Mouse (Mus musculus) ES-Bruce4 (cell line): ENCODE measurements around the gene Mid1. TPM values are rescaled to one million over a fixed set of nuclear protein-coding genes. Genes with fewer than 3 reads are reported as not detected.
A peak's percentile ranks its signal among the peaks of the same experiment; 100 is the strongest.
"Not testable (repeated sequence)": the region's sequence is repeated elsewhere in the genome, so short reads cannot be mapped to it uniquely, and the experiment has no call there.

Experiments used
- H3K27ac ChIP-seq: 2 replicates; pipeline ENCODE4 v1.5.1; 2012; ENCODE audit warnings: low read length, inconsistent platforms; ENCODE audit not compliant: insufficient read depth
- H3K27me3 ChIP-seq: 2 replicates; pipeline ENCODE4 v1.6.1; 2012; ENCODE audit warnings: mild to moderate bottlenecking, low read length, inconsistent platforms; ENCODE audit not compliant: control insufficient read depth, poor library complexity, insufficient read depth, severe bottlenecking
- H3K36me3 ChIP-seq: 2 replicates; pipeline ENCODE4 v1.6.1; 2012; ENCODE audit warnings: inconsistent platforms, mild to moderate bottlenecking, low read length, moderate library complexity; ENCODE audit not compliant: control insufficient read depth, poor library complexity, insufficient read depth, severe bottlenecking
- H3K4me1 ChIP-seq: one replicate; pipeline ENCODE4 v1.8.1; 2011; ENCODE audit warnings: low read length; ENCODE audit not compliant: control insufficient read depth, insufficient read depth
- H3K4me3 ChIP-seq: 2 replicates; pipeline ENCODE4 v1.5.1; 2011; ENCODE audit warnings: low read depth, mild to moderate bottlenecking, low read length
- H3K9ac ChIP-seq: 2 replicates; pipeline ENCODE4 v1.6.1; 2012; ENCODE audit warnings: low read depth, mild to moderate bottlenecking, inconsistent platforms; ENCODE audit not compliant: poor library complexity, severe bottlenecking
- H3K9me3 ChIP-seq: replicated peaks from 2 replicates; pipeline ENCODE4 v1.6.1; 2012; ENCODE audit warnings: mild to moderate bottlenecking, low read length, inconsistent platforms; ENCODE audit not compliant: control insufficient read depth, poor library complexity, insufficient read depth, severe bottlenecking
- polyA plus RNA-seq: library from polyadenylated mRNA; stranded (reverse); fragments of >200 nt; gene quantifications from 2 replicates; pipeline ENCODE4 v1.2.4, GENCODE M21; 2011; ENCODE audit warnings: low read depth; ENCODE audit not compliant: missing spikeins, insufficient read depth, insufficient read length

Mid1 gene
- polyA plus RNA-seq, 1 experiment: 125 TPM

DNA sequence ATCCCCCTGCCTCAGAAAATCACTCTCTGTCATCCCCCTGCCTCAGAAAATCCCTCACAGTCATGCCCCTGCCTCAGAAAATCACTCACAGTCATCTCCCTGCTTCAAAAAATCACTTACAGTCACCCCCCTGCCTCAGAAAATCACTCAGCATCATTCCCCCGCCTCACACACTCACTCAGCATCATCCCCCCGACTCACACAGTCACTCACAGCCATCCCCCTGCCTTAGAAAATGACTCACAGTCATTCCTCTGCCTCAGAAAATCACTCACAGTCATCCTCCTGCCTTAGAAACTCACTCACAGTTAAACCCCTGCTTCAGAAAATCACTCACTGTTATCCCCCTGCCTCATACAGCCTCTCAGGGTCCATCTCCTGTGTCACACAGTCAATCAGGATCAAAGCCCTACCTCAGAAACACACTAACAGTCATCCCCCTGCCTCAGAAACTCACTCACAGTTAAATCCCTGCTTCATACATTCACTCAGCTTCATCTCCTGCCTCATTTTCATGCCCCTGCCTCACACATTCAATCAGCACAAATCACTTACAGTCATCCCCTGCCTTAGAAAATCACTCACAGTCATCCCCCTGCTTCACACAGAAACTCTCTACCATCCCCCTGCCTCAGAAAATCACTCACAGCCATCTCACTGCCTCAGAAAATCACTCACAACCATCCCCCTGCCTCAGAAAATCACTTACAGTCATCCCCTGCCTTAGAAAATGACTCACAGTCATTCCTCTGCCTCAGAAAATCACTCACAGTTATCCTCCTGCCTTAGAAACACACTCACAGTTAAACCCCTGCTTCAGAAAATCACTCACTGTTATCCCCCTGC is 310.1 kb downstream of the Mid1 start:
- not testable (repeated sequence) for H3K4me3 ChIP-seq, H3K27ac ChIP-seq, H3K36me3 ChIP-seq, H3K9me3 ChIP-seq, H3K9ac ChIP-seq
- peaks cover 14% of the 10 kb centered on the region for H3K4me1 ChIP-seq
- H3K27me3 ChIP-seq: peaks cover 13% of the 10 kb centered on the region

DNA sequence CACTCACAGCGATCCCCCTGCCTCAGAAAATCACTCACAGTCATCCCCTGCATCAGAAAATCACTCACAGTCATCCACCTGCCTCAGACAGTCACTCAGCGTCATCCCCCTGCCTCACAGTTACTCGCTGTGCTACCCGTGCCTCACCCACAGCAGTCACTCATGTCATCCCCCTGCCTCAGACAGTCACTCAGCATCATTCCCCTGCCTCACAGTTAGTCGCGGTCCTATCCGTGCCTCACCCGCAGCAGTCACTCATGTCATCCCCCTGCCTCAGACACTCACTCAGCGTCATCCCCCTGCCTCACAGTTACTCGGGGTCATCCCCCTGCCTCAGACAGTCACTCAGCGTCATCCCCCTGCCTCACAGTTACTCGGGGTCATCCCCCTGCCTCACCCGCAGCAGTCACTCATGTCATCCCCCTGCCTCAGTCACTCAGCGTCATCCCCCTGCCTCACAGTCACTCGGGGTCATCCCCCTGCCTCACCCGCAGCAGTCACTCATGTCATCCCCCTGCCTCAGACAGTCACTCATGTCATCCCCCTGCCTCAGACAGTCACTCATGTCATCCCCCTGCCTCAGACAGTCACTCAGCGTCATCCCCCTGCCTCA is 311.0 kb downstream of the Mid1 start:
- H3K27me3 ChIP-seq: peaks cover 13% of the 10 kb centered on the region
- not testable (repeated sequence) for H3K9me3 ChIP-seq

DNA sequence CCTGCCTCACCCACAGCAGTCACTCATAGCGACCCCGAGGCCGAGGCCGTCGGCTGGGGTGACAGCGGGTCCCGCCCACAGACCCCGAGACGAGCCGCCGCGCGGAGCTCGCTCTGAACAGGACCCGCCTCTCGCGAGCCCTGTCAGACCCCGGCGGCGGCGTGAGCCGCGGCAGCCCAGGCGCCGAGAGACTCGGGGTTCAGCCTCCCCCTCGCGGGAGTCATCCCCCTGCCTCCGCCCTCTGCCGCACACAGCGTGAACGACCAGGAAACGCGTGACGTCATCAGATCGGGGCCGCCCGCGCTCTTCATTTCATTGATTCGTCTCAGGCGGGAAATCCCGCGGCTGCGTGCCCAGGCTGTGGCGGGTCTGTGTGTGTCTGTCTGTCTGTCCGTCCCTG is 311.9 kb downstream of the Mid1 start:
- Histone ChIP-seq H3K27me3 (peaks cover 13% of the 10 kb centered on the region), H3K4me3 (peak overlapping the region; percentile 21), H3K9ac (peak overlapping the region; percentile 16), H3K4me1 (peaks cover 12% of the 10 kb centered on the region)
- not testable (repeated sequence) for H3K27ac ChIP-seq, H3K9me3 ChIP-seq, H3K36me3 ChIP-seq

More for the DNA sequence above, 311.0 kb downstream of the Mid1 start:
- not testable (repeated sequence) for H3K36me3 ChIP-seq, H3K27ac ChIP-seq, H3K9ac ChIP-seq, H3K4me3 ChIP-seq
- peaks cover 14% of the 10 kb centered on the region for H3K4me1 ChIP-seq

DNA sequence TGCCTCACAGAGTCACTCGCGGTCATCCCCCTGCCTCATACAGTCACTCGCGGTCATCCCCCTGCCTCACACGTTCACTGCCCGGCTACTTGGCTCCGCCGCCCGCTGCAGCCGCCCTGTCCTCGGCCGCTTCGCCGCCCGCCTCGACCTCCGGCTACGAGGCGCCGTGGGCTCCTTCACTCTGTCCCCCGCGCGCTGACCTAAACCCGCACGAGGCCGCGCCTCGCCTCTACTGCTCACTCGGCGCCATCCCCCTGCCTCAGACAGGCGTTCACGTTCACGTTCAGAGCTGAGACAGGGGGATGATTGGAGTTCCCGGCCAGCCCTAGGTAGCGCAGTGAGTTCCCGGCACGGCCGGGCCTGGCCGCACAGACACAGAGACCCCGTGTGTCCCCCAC is 312.5 kb downstream of the Mid1 start:
- peaks cover 11% of the 10 kb centered on the region for H3K4me1 ChIP-seq
- H3K9me3 ChIP-seq, H3K36me3 ChIP-seq, H3K27ac ChIP-seq: not testable (repeated sequence)
- peaks cover 13% of the 10 kb centered on the region for H3K27me3 ChIP-seq
- H3K4me3 ChIP-seq: peak overlapping the region; percentile 21
- H3K9ac ChIP-seq: peak overlapping the region; percentile 16

DNA sequence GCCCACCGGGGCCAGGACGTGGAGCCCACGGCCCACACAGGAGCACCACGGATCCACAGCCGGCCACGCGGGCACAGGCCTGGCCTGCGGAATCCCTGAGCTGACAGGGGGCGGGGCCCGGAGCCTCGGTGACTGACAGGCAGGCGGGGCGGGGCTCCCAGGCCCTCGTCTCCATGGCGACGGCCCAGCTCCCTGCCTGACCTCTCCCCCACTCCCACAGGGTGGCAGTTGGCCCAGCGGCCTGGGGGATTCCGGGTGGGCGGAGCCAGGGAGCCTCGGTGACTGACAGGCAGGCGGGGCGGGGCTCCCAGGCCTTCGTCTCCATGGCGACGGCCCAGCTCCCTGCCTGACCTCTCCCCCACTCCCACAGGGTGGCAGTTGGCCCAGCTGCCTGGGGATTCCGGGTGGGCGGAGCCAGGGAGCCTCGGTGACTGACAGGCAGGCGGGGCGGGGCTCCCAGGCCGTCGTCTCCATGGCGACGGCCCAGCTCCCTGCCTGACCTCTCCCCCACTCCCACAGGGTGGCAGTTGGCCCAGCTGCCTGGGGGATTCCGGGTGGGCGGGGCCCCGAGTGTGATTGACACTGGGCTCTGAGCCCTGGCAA is 313.0 kb downstream of the Mid1 start:
- Histone ChIP-seq H3K9ac (peak overlapping the region; percentile 16), H3K4me3 (peak overlapping the region; percentile 21), H3K4me1 (peaks cover 11% of the 10 kb centered on the region), H3K27me3 (peaks cover 13% of the 10 kb centered on the region)
- H3K9me3 ChIP-seq, H3K36me3 ChIP-seq, H3K27ac ChIP-seq: not testable (repeated sequence)

DNA sequence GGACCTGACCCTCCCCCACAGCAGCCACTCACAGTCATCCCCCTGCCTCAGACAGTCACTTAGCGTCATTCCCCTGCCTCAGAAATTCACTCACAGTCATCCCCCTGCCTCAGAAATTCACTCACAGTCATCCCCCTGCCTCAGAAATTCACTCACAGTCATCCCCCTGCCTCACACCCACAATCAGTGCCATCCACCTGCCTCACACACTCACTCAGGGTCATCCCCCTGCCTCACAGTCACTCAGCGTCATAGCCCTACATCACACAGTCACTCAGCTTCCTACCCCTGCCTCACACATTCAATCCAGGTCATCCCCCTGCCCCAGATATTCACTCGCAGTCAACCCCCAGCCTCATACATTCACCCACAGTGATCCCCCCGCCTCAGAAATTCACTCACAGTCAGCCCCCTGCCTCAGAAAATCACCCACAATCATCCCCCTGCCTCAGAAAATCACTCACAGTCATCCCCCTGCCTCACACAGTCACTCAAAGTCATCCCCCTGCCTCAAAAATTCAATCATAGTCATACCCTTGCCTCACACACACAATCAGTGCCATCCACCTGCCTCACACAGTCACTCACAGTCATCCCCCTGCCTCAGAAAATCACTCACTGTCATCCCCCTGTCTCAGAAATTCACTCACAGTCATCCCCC is 313.7 kb downstream of the Mid1 start:
- not testable (repeated sequence) for H3K36me3 ChIP-seq, H3K9me3 ChIP-seq, H3K9ac ChIP-seq
- Histone ChIP-seq H3K4me1 (peaks cover 10% of the 10 kb centered on the region), H3K27ac (peak overlapping the region; percentile 92), H3K4me3 (peak overlapping the region; percentile 8), H3K27me3 (peaks cover 13% of the 10 kb centered on the region)

DNA sequence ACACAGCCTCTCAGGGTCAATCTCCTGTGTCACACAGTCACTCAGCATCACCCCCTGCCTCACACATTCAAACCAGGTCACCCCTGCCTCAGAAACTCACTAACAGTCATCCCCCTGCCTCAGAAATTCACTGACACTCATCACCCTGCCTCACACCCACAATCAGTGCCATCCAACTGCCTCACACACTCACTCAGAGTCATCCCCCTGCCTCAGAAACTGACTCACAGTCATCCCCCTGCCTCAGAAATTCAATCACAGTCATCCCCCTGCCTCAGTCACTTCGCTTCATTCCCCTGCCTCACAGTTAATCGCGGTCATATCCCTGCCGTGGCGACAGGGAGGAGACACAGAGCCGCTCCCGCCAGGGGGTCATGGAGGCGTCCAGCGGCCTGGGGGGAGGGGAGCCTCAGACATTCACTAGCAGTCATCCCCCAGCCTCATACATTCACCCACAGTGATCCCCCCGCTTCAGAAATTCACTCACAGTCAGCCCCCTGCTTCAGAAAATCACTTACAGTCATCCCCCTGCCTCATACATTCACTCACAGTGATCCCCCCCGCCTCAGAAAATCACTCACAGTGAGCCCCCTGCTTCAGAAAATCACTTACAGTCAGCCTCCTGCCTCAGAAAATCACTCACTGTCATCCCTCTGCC is 314.4 kb downstream of the Mid1 start:
- H3K9me3 ChIP-seq, H3K27me3 ChIP-seq, H3K36me3 ChIP-seq, H3K4me3 ChIP-seq: not testable (repeated sequence)
- peak overlapping the region; percentile 0; the same call in 1 of the 2 replicates for H3K9ac ChIP-seq
- peak overlapping the region; percentile 92 for H3K27ac ChIP-seq
- H3K4me1 ChIP-seq: peaks cover 13% of the 10 kb centered on the region

DNA sequence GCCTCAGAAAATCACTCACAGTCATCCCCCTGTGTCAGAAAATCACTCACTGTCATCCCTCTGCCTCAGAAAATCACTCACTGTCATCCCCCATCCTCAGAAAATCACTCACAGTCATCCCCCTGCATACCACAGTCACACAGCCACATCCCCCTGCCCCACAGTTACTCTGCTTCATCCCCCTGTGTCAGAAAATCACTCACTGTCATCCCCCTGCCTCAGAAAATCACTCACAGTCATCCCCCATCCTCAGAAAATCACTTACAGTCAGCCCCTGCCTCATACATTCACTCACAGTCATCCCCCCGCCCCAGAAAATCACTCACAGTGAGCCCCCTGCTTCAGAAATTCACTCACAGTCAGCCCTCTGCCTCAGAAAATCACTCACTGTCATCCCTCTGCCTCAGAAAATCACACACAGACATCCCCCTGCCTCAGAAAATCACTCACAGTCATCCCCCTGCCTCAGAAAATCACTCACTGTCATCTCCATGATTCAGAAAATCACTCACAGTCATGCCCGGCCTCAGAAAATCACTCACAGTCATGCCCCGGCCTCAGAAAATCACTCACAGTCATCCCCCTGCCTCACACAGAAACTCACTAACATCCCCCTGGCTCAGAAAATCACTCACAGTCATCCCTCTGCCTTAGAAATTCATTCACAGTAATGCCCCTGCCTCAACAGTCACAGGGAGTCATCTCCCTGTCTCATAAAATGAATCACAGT is 315.1 kb downstream of the Mid1 start:
- H3K9ac ChIP-seq: peak overlapping the region; percentile 26
- H3K9me3 ChIP-seq, H3K4me3 ChIP-seq, H3K27me3 ChIP-seq, H3K36me3 ChIP-seq: not testable (repeated sequence)
- H3K4me1 ChIP-seq: peaks cover 15% of the 10 kb centered on the region
- H3K27ac ChIP-seq: peak overlapping the region; percentile 92
